Mouse (Mus musculus): ENCODE measurements around the gene Trim21.
A peak's percentile ranks its signal among the peaks of the same experiment; 100 is the strongest.

The Trim21 gene

GRCm38 (mm10) chr7:102564999-102565997 is at the start of gene Trim21:
Gene Trim21 (minus strand): TSS chr7:102565486.
- peak; percentile 6 to 55 for DNase-seq (ENCODE audit: low spot score in 2 of 2)

- no peak for DNase-seq (ENCODE audit: low spot score in 2 of 2)
These were observed 32.2 kb upstream of the Trim21 start, which contains the start of gene Olfr552 for GRCm38 (mm10) chr7:102597378-102598031. Gene Olfr552 (plus strand): TSS chr7:102597770.

GRCm38 (mm10) chr7:102591786-102592185 is 26.5 kb upstream of the Trim21 start, which contains the start of gene Olfr551:
Gene Olfr551 (minus strand): TSS chr7:102591886.
- no peak for DNase-seq (ENCODE audit: low spot score in 2 of 2)

GRCm38 (mm10) chr7:102575998-102576397 is 10.7 kb upstream of the Trim21 start:
- DNase-seq (ENCODE audit: low spot score in 2 of 2), result no peak

GRCm38 (mm10) chr7:102573174-102573830 is 8.0 kb upstream of the Trim21 start:
- no peak for DNase-seq (ENCODE audit: low spot score in 2 of 2)

- DNase-seq (ENCODE audit: low spot score in 2 of 2), result no peak
These were observed 5.9 kb upstream of the Trim21 start, which contains the start of gene Olfr550 for GRCm38 (mm10) chr7:102571142-102571541. Gene Olfr550 (plus strand): TSS chr7:102571442.

- DNase-seq (ENCODE audit: low spot score in 2 of 2), result no peak
These were observed 933 bp upstream of the Trim21 start for GRCm38 (mm10) chr7:102566219-102566618.

GRCm38 (mm10) chr7:102553279-102553678 is 12.0 kb downstream of the Trim21 start:
- no peak for DNase-seq (ENCODE audit: low spot score in 2 of 2)

- DNase-seq (ENCODE audit: low spot score in 2 of 2), result no peak
These were observed 15.7 kb downstream of the Trim21 start, which contains the start of gene Olfr549 for GRCm38 (mm10) chr7:102549570-102549969. Gene Olfr549 (plus strand): TSS chr7:102549870.

GRCm38 (mm10) chr7:102541251-102541650 is 24.0 kb downstream of the Trim21 start:
- DNase-seq (ENCODE audit: low spot score in 2 of 2), result no peak

- no peak for DNase-seq (ENCODE audit: low spot score in 2 of 2)
These were observed 24.7 kb downstream of the Trim21 start, which contains the start of gene Olfr548-ps1 for GRCm38 (mm10) chr7:102540596-102540995. Gene Olfr548-ps1 (plus strand): TSS chr7:102540896.

GRCm38 (mm10) chr7:102534449-102534848 is 30.8 kb downstream of the Trim21 start, which contains the start of gene Olfr547:
Gene Olfr547 (plus strand): TSS chr7:102534749.
- no peak for DNase-seq (ENCODE audit: low spot score in 2 of 2)

GRCm38 (mm10) chr7:102529052-102529451 is 36.2 kb downstream of the Trim21 start:
- DNase-seq (ENCODE audit: low spot score in 2 of 2), result no peak

- DNase-seq (ENCODE audit: low spot score in 2 of 2), result no peak
These were observed 48.3 kb downstream of the Trim21 start for GRCm38 (mm10) chr7:102517051-102517335.

GRCm38 (mm10) chr7:102516261-102517050 is 48.8 kb downstream of the Trim21 start:
- DNase-seq (ENCODE audit: low spot score in 2 of 2), result no peak

- DNase-seq (ENCODE audit: low spot score in 2 of 2), result no peak
These were observed 51.1 kb downstream of the Trim21 start for GRCm38 (mm10) chr7:102514144-102514543.

GRCm38 (mm10) chr7:102512814-102513435 is 52.4 kb downstream of the Trim21 start:
- peak; percentile 16 to 82 for DNase-seq (ENCODE audit: low spot score in 2 of 2)

GRCm38 (mm10) chr7:102511927-102512326 is 53.4 kb downstream of the Trim21 start:
- DNase-seq (ENCODE audit: low spot score in 2 of 2), result no peak

GRCm38 (mm10) chr7:102509726-102510125 is 55.6 kb downstream of the Trim21 start:
- no peak for DNase-seq (ENCODE audit: low spot score in 2 of 2)

- no peak for DNase-seq (ENCODE audit: low spot score in 2 of 2)
These were observed 56.6 kb downstream of the Trim21 start for GRCm38 (mm10) chr7:102508666-102509065.

- DNase-seq (ENCODE audit: low spot score in 2 of 2), result no peak
These were observed 57.2 kb downstream of the Trim21 start for GRCm38 (mm10) chr7:102508066-102508465.

All from left cerebral cortex, adult 9 months (tissue).